Mouse (Mus musculus) layer of hippocampus, postnatal 10 days (tissue): ENCODE measurements around the gene Dlg1. TPM values are rescaled to one million over a fixed set of nuclear protein-coding genes. Genes with fewer than 3 reads are reported as not detected.

Experiments
- DNase-seq, 2 experiments: peaks; one replicate each; pipeline ENCODE4 v3.0.0; 2021; ENCODE audit warnings: low spot score in 2 of 2
- total RNA-seq, 2 experiments: library from RNA; stranded (reverse); gene quantifications; 2 replicates each; pipeline ENCODE4 v1.2.3; 2021

Dlg1 gene
- total RNA-seq, 2 experiments from 2014 or later = 49.9 to 59.7 TPM

- DNase-seq = no peak
Measured at GRCm38 (mm10) chr16:31834662-31835318, 171.5 kb downstream of the Dlg1 start.

GRCm38 (mm10) chr16:31837362-31837761 lies 174.1 kb downstream of the Dlg1 start:
- no peak for DNase-seq

- DNase-seq = no peak
Measured at GRCm38 (mm10) chr16:31844246-31844645, 181.0 kb downstream of the Dlg1 start.

GRCm38 (mm10) chr16:31846763-31847162 lies 183.5 kb downstream of the Dlg1 start:
- DNase-seq = no peak

- no peak for DNase-seq
Measured at GRCm38 (mm10) chr16:31863920-31864319, 200.7 kb downstream of the Dlg1 start.

- DNase-seq = no peak
Measured at GRCm38 (mm10) chr16:31865242-31865641, 202.0 kb downstream of the Dlg1 start.

GRCm38 (mm10) chr16:31866911-31867310 lies 203.7 kb downstream of the Dlg1 start:
- no peak for DNase-seq

- no peak for DNase-seq
Measured at GRCm38 (mm10) chr16:31867736-31868135, 204.5 kb downstream of the Dlg1 start.

GRCm38 (mm10) chr16:31873721-31874120 lies 210.5 kb downstream of the Dlg1 start:
- DNase-seq = no peak

- no peak for DNase-seq
Measured at GRCm38 (mm10) chr16:31875391-31875790, 212.1 kb downstream of the Dlg1 start.

- no peak for DNase-seq
Measured at GRCm38 (mm10) chr16:31876386-31876785, 213.1 kb downstream of the Dlg1 start.

- no peak for DNase-seq
Measured at GRCm38 (mm10) chr16:31878052-31878451, 214.8 kb downstream of the Dlg1 start.

- DNase-seq = peak; percentile 69 to 75
Measured at GRCm38 (mm10) chr16:31878573-31879257, 215.5 kb downstream of the Dlg1 start, which contains the start of gene Meltf. Meltf (plus strand) TSS chr16:31878810.

GRCm38 (mm10) chr16:31880146-31880840 lies 217.1 kb downstream of the Dlg1 start:
- no peak for DNase-seq

GRCm38 (mm10) chr16:31882381-31882908 lies 219.2 kb downstream of the Dlg1 start:
- no peak for DNase-seq

- DNase-seq = no peak
Measured at GRCm38 (mm10) chr16:31883302-31883701, 220.1 kb downstream of the Dlg1 start.

GRCm38 (mm10) chr16:31883902-31884301 lies 220.7 kb downstream of the Dlg1 start:
- no peak for DNase-seq

- no peak for DNase-seq
Measured at GRCm38 (mm10) chr16:31890907-31891306, 227.7 kb downstream of the Dlg1 start.

- no peak for DNase-seq
Measured at GRCm38 (mm10) chr16:31893396-31894141, 230.3 kb downstream of the Dlg1 start.

- DNase-seq = peak in 1 of 2 experiments; percentile 57
Measured at GRCm38 (mm10) chr16:31896971-31897774, 233.9 kb downstream of the Dlg1 start.
